Mouse (Mus musculus) liver, adult 2 months (tissue): ENCODE data around the gene Kcnj4. TPM values are rescaled to one million over a fixed set of nuclear protein-coding genes. Genes with fewer than 3 reads are reported as not detected.

Source experiments
- DNase-seq: peaks from one replicate; pipeline ENCODE4 v3.0.0-alpha.2; 2011; ENCODE audit warnings: low read depth, low spot score; ENCODE audit errors: extremely low read depth
- H3K27ac ChIP-seq: fragments of 200-500 bp; replicated peaks from 2 replicates; pipeline ENCODE4 v1.5.1; 2012; ENCODE audit warnings: low read depth, mild to moderate bottlenecking, control low read depth, inconsistent platforms, low read length; ENCODE audit not compliant: insufficient read depth
- H3K27me3 ChIP-seq: fragments of 200-500 bp; 2 replicates; pipeline ENCODE4 v1.6.1; 2012; ENCODE audit warnings: mild to moderate bottlenecking, moderate library complexity, low read length, inconsistent platforms; ENCODE audit not compliant: control insufficient read depth, insufficient read depth
- H3K36me3 ChIP-seq: fragments of 200-500 bp; 2 replicates; pipeline ENCODE4 v1.6.1; 2012; ENCODE audit warnings: low read length, inconsistent platforms; ENCODE audit not compliant: control insufficient read depth, insufficient read depth
- H3K4me1 ChIP-seq: fragments of 200-500 bp; 2 replicates; pipeline ENCODE4 v1.6.1; 2011; ENCODE audit warnings: low read length; ENCODE audit not compliant: control insufficient read depth, insufficient read depth
- H3K4me3 ChIP-seq: fragments of 200-500 bp; 2 replicates; pipeline ENCODE4 v1.5.1; 2011; ENCODE audit warnings: low read depth, mild to moderate bottlenecking, control low read depth, low read length, moderate library complexity; ENCODE audit not compliant: insufficient read depth
- H3K79me2 ChIP-seq: fragments of 200-500 bp; 2 replicates; pipeline ENCODE4 v1.6.1; 2012; ENCODE audit warnings: inconsistent platforms, mild to moderate bottlenecking, low read length, moderate library complexity; ENCODE audit not compliant: control insufficient read depth, insufficient read depth
- H3K9ac ChIP-seq: fragments of 200-500 bp; 2 replicates; pipeline ENCODE4 v1.6.1; 2012; ENCODE audit warnings: low read depth, mild to moderate bottlenecking, control low read depth, inconsistent platforms, low read length
- CTCF ChIP-seq: fragments of 200-500 bp; IDR thresholded peaks from 2 replicates; pipeline ENCODE4 v1.5.1; 2011; ENCODE audit warnings: low read depth, low read length, control low read depth
- POLR2A ChIP-seq: fragments of 200-500 bp; IDR thresholded peaks from 2 replicates; pipeline ENCODE4 v1.6.1; 2011; ENCODE audit warnings: low read length, control low read depth; ENCODE audit not compliant: insufficient read depth; ENCODE audit errors: extremely low read depth
- WGBS: fragments of 180-500 bp; shearing (Covaris S2); methylation state at CpG from one replicate; pipeline ENCODE4 v1.1.7; 2018; 5-methylcytosine and 5-hydroxymethylcytosine counted together
- polyA plus RNA-seq: library from polyadenylated mRNA; depleted of rRNA; stranded (reverse); fragments of >200 nt; gene quantifications from 2 replicates; pipeline ENCODE4 v1.2.3, GENCODE M21; 2012
- total RNA-seq: library from RNA; depleted of rRNA; stranded (reverse); fragments of >200 nt; gene quantifications from 2 replicates; pipeline ENCODE4 v1.2.3, GENCODE M21; 2014

Gene Kcnj4
- total and polyA plus RNA-seq, 2 experiments: not detected

- H3K36me3 ChIP-seq: no peaks in the 10 kb centered on the region
- TF ChIP-seq POLR2A (no peak), CTCF (no peak)
- H3K27me3 ChIP-seq: peaks cover 34% of the 10 kb centered on the region
- no peak overlapping the region for H3K27ac ChIP-seq
- 44% methylated on average over 31 of the region's 31 CpGs for WGBS
- no peak overlapping the region for H3K9ac ChIP-seq
- H3K4me3 ChIP-seq: no peak overlapping the region
- H3K79me2 ChIP-seq: no peaks in the 10 kb centered on the region
- no peak for DNase-seq
- no peaks in the 10 kb centered on the region; the same call in 1 of the 2 replicates for H3K4me1 ChIP-seq
Observed at GRCm38 (mm10) chr15:79507055-79507828, 2.2 kb upstream of the Kcnj4 start.

GRCm38 (mm10) chr15:79506460-79506859, 1.4 kb upstream of the Kcnj4 start:
- no peak for TF ChIP-seq CTCF
- TF ChIP-seq POLR2A: no peak
- no peaks in the 10 kb centered on the region; the same call in 1 of the 2 replicates for H3K4me1 ChIP-seq
- no peak overlapping the region for H3K27ac ChIP-seq
- H3K79me2 ChIP-seq: no peaks in the 10 kb centered on the region
- no peaks in the 10 kb centered on the region for H3K36me3 ChIP-seq
- H3K9ac ChIP-seq: no peak overlapping the region
- DNase-seq: no peak
- peaks cover 34% of the 10 kb centered on the region for H3K27me3 ChIP-seq
- 39% methylated on average over 7 of the region's 7 CpGs for WGBS
- no peak overlapping the region for H3K4me3 ChIP-seq

- Histone ChIP-seq H3K9ac (no peak overlapping the region; the same call in 1 of the 2 replicates), H3K27ac (no peak overlapping the region), H3K27me3 (peaks cover 28% of the 10 kb centered on the region), H3K79me2 (no peaks in the 10 kb centered on the region), H3K4me3 (peak overlapping the region; percentile 27; the same call in 1 of the 2 replicates), H3K4me1 (no peaks in the 10 kb centered on the region; the same call in 1 of the 2 replicates), H3K36me3 (no peaks in the 10 kb centered on the region)
- no peak for DNase-seq
- TF ChIP-seq POLR2A (no peak), CTCF (no peak)
- 2% methylated on average over 58 of the region's 71 CpGs for WGBS
Observed at GRCm38 (mm10) chr15:79505616-79506283, 709 bp upstream of the Kcnj4 start.

- Histone ChIP-seq H3K79me2 (no peaks in the 10 kb centered on the region), H3K9ac (no peak overlapping the region), H3K27me3 (peaks cover 21% of the 10 kb centered on the region), H3K27ac (no peak overlapping the region), H3K4me1 (no peaks in the 10 kb centered on the region; the same call in 1 of the 2 replicates), H3K4me3 (no peak overlapping the region), H3K36me3 (no peaks in the 10 kb centered on the region)
- no peak for DNase-seq
- no peak for TF ChIP-seq POLR2A
- TF ChIP-seq CTCF: no peak
- WGBS: 57% methylated on average over 5 of the region's 5 CpGs
Observed at GRCm38 (mm10) chr15:79503438-79503837, 1.6 kb downstream of the Kcnj4 start.

GRCm38 (mm10) chr15:79502891-79503341, 2.1 kb downstream of the Kcnj4 start:
- TF ChIP-seq CTCF: no peak
- no peak for TF ChIP-seq POLR2A
- Histone ChIP-seq H3K27me3 (peaks cover 21% of the 10 kb centered on the region), H3K27ac (no peak overlapping the region), H3K36me3 (no peaks in the 10 kb centered on the region), H3K4me1 (no peaks in the 10 kb centered on the region; the same call in 1 of the 2 replicates), H3K9ac (no peak overlapping the region), H3K79me2 (no peaks in the 10 kb centered on the region), H3K4me3 (no peak overlapping the region)
- WGBS: 25% methylated on average over 18 of the region's 18 CpGs
- no peak for DNase-seq
